Mouse (Mus musculus): Measurements from ENCODE around the gene Osbpl6. TPM values are rescaled to one million over a fixed set of nuclear protein-coding genes. Genes with fewer than 3 reads are reported as not detected.
"Not testable (repeated sequence)": the region's sequence is repeated elsewhere in the genome, so short reads cannot be mapped to it uniquely, and the experiment has no call there.

Osbpl6 gene
- total RNA-seq, 2 experiments from 2014 or later = 4.5 to 4.9 TPM

- intact Hi-C loops (cut with DNase I); DNase-seq: not testable (repeated sequence)
These were observed 216.0 kb downstream of the Osbpl6 start for GRCm38 (mm10) chr2:76622316-76622715.

- DNase-seq = no peak
- intact Hi-C loops (cut with DNase I) = no loop called here
These were observed 224.0 kb downstream of the Osbpl6 start for GRCm38 (mm10) chr2:76630293-76630692.

DNA sequence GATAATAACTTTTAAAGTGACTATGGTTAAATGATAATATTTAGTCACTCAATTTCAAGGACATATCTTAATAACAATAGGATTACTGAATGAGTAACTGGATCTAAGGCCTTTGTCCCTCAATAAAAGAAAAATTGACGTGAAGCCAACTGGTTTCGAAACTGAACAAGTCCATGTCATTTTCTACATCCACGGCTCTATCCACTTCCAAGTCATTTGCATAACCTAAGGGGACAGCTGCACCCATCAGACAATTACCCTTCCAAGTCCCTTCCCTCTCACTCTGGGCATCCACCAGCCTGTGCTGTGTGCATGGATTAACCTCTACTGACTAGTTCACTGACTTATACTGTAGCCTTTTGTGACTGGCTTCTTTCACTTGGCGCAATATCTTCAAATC, 225.3 kb downstream of the Osbpl6 start:
- DNase-seq = no peak
- intact Hi-C loops (cut with DNase I) = no loop called here

GRCm38 (mm10) chr2:76639637-76640036, 233.3 kb downstream of the Osbpl6 start:
- DNase-seq = no peak
- intact Hi-C loops (cut with DNase I) = no loop called here

DNA sequence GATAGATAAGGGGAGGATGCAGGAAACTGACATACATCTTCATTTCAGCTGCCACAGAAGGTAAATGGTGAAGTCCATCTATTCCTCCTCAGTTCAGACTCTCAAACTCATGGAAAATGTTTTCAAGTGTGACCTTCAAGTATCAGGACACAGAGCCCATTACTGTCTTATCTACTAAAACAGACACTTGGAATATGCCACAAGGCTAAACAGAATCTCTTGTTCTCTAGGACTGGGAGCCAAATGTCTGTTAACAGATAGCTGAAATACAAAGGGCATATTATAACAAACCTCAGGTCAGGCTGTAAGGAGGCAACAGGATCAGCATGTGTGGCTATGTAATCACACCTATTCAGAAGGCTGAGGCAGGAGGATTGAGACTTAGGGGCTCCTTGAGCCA, 237.5 kb downstream of the Osbpl6 start:
- intact Hi-C loops (cut with DNase I) = no loop called here
- no peak for DNase-seq

DNA sequence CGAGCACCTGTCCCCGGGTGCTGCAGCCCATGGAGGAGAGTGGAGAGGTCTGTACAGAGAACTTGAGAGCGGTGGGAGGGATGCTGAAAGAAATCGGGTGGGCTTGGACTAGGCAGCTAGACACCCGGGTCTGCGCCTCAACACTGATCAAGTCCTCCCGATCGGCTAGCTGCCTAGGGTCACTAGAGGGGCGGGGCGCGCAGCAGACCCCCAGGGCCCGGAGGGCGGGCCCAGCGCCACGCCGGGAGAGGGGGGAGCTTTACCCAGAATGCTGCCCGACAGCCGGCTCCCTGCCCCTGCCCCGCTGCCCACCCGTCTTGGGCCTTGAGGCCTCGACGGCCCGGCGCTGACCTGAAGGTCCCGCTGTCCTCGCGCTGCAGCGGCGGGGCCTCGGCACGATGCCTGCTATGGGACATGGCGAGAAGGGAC, 241.1 kb downstream of the Osbpl6 start:
- no peak for DNase-seq
- intact Hi-C loops (cut with DNase I) = no loop called here

DNA sequence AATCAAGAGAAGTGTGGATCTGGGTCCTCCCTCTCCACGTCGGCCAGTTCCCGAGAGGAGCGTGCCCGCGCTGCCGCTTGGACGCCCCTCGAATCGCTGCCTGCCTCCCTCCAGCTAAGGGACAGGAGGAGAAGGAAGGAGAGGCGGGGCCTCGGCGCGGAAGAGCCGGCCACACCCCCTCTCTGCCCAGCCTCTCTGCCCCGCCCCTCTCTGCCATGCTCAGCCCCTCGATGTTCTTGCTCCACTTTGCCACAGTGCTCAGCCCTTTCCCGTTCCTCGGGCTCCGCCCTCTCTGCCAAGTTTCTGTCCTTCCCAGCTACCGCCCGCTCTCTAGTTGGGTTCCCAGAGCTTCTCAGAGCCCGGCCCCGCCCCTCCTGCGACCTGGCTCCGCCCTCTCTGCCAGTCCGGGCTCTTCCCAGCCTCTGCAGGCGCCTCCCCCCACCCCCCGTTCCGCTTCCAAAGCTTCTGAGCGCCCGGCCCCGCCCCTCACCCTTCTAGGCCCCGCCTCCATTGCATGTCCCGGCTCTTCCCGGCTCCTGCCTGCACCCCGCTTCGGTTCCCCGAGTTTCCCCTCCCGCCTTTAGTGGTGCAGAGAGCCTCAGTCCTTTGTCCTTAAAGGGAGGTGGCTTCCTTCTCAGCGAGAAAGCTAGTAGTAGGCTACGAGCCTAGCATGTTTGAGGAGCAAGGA, 241.7 kb downstream of the Osbpl6 start, which contains the start of the genes Prkra and Pjvk:
Prkra (minus strand) TSS at position 133 of the 688 bp plus-strand sequence.
Pjvk (plus strand) TSS at position 594 of the 688 bp plus-strand sequence.
- intact Hi-C loops (cut with DNase I) = loop anchor here (2.0 kb wide), 1 partner anchor 25 kb away; the partner anchor contains the start of gene Fkbp7
- peak; percentile 97 to 99 for DNase-seq

GRCm38 (mm10) chr2:76648666-76649141, 242.4 kb downstream of the Osbpl6 start:
- DNase-seq = no peak
- intact Hi-C loops (cut with DNase I) = loop anchor here (2.0 kb wide), 1 partner anchor 24 kb away; the partner anchor contains the start of gene Fkbp7

Small RNA genes within 50 kb of the gene (microRNA-seq; reads per million reads assigned to microRNA genes)
- 0 reads per million in 2 experiments for gene Gm23164

Other genes starting within 250 kb of the Osbpl6 start
- gene Pde11a, start 67.7 kb upstream of the Osbpl6 start, total RNA-seq (2021) = under 1 TPM; 0.14 to 0.25 TPM
- under 1 TPM; 0.42 to 0.43 TPM for gene Cyct, start 46.1 kb upstream of the Osbpl6 start, total RNA-seq (2021)
- gene Rbm45, start 36.5 kb upstream of the Osbpl6 start, total RNA-seq (2021) = 10 to 100 TPM; 27.2 to 32.3 TPM
- 10 to 100 TPM; 16.4 to 18.4 TPM for gene Prkra, start 241.5 kb downstream of the Osbpl6 start, total RNA-seq (2021)
- under 1 TPM in 1 of 2 experiments, not detected in 1; 0.45 TPM for gene Pjvk, start 242.0 kb downstream of the Osbpl6 start, total RNA-seq (2021)

All from heart, postnatal 10 days (tissue).